Mouse (Mus musculus): Measurements from ENCODE around the gene Dpm2. TPM values are rescaled to one million over a fixed set of nuclear protein-coding genes. Genes with fewer than 3 reads are reported as not detected.

Dpm2 gene
- polyA plus RNA-seq (2012; ENCODE audit: low replicate concordance), result 5.0 and 7.4 TPM in 2 replicates

DNA sequence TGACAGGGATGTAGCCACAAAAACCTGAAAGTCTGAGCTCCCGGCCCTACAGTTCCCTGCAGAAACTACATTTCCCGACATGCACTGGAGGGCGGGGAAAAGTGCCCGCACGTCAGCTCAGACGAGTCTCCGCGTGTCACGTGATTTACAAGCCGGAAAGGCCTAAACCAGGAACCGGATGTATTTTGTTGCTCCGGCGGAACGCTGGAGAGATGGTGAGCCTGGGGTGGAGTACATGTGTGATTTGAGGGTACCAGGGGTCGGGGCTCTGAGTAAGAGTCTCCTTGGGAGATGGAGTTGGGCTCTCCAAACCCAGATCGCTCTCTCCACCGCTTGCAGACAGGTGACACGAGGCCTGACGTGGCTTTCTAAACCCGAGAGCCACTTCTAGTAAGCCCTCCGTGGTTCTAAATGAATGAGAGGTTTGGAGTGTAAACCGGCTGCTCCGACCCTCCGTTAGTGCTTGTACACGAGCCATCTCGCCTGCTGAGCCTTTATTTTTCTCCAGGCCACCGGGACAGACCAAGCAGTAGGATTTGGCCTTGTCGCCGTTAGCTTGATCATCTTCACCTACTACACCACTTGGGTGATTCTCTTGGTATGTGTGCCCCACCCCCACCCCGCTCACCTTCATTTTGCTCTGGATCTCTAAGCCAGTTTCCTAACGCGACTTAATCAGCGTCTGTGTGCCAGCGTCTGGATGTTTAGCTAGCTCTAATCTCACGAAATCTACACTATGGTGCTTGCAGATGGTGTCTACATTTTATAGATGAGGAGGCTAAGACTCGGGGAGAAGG, at the start of gene Dpm2:
Gene Dpm2, plus strand, starts transcription at position 161 of the 797 bp plus-strand sequence.

GRCm38 (mm10) chr2:32534733-32535471, 35.8 kb upstream of the Dpm2 start, which contains the start of gene Fam102a:
TSS of gene Fam102a (plus strand) at chr2:32535332.

DNA sequence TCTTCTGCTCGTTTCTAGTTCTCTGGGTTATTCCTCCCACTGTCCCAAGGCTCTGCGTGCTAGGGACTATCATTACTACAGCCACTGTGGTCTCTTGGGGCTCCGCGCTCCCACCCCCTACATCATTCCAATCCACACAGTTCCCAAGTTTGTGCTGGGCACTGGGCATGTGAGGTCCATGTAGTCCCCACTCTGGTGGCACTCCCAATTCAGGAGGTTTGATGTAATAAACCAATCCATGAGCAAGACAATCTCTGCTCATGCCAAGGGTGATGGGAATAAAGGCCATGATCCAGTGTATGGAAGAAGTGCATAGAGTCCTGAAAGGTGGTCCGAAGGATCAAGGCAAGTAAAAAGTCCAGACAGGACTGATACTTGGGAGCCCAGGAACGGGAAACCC, 3.8 kb downstream of the Dpm2 start, which contains the start of gene Pip5kl1:
Gene Pip5kl1, plus strand, starts transcription at position 301 of the 400 bp plus-strand sequence.

GRCm38 (mm10) chr2:32575586-32576160, 5.0 kb downstream of the Dpm2 start, which contains the start of gene 9430097D07Rik:
TSS of gene 9430097D07Rik (minus strand) at chr2:32575684.

GRCm38 (mm10) chr2:32586871-32587351, 16.3 kb downstream of the Dpm2 start, which contains the start of gene St6galnac4:
TSS of gene St6galnac4 (plus strand) at chr2:32587095.

DNA sequence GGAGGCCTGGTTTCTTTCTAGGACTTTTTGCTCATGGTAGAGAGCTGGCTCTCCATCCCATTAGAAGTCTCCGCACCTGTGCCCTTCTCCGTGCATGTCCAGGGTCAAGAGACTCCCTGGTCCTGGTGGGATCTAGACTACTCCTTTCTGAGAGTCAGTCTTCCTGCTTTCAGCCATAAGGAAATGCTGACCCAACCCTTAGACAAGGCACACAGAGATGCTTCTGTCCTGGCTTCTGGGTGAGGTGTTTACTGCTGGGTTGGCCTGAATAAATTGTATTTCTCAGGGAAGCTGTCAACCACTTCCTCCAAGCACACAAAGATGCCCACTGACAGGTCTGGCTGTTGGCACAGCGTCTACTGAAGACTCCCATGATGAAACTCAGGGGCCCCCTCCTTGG, 28.8 kb downstream of the Dpm2 start, which contains the start of gene St6galnac6:
Gene St6galnac6, plus strand, starts transcription at position 301 of the 400 bp plus-strand sequence.

GRCm38 (mm10) chr2:32621517-32621859, 50.8 kb downstream of the Dpm2 start, which contains the start of gene Ak1:
TSS of gene Ak1 (plus strand) at chr2:32621758.

Other genes starting within 250 kb of the Dpm2 start
- gene Ciz1, start 218.5 kb upstream of the Dpm2 start, polyA plus RNA-seq (2012; ENCODE audit: low replicate concordance), result 184 and 189 TPM in 2 replicates
- gene Dnm1, start 217.5 kb upstream of the Dpm2 start, polyA plus RNA-seq (2012; ENCODE audit: low replicate concordance), result 1.1 and 1.2 TPM in 2 replicates
- 140 and 176 TPM in 2 replicates for gene 1110008P14Rik, start 188.9 kb upstream of the Dpm2 start, polyA plus RNA-seq (2012; ENCODE audit: low replicate concordance)
- gene Lcn2, start 182.6 kb upstream of the Dpm2 start, polyA plus RNA-seq (2012; ENCODE audit: low replicate concordance), result 9.3 and 10.4 TPM in 2 replicates
- gene Ptges2, start 175.0 kb upstream of the Dpm2 start, polyA plus RNA-seq (2012; ENCODE audit: low replicate concordance), result 6.3 and 10.6 TPM in 2 replicates
- gene Naif1, start 120.4 kb upstream of the Dpm2 start, polyA plus RNA-seq (2012; ENCODE audit: low replicate concordance), result 6.0 and 8.3 TPM in 2 replicates
- 15.3 and 20.4 TPM in 2 replicates for gene Slc25a25, start 119.4 kb upstream of the Dpm2 start, polyA plus RNA-seq (2012; ENCODE audit: low replicate concordance)
- gene Fam102a, start 35.5 kb upstream of the Dpm2 start, polyA plus RNA-seq (2012; ENCODE audit: low replicate concordance), result 23.3 and 36.8 TPM in 2 replicates
- gene Pip5kl1, start 3.9 kb downstream of the Dpm2 start, polyA plus RNA-seq (2012; ENCODE audit: low replicate concordance), result 0.31 and 1.0 TPM in 2 replicates
- gene 9430097D07Rik, start 4.8 kb downstream of the Dpm2 start, polyA plus RNA-seq (2012; ENCODE audit: low replicate concordance), result not detected in 2 replicates
- gene St6galnac4, start 16.2 kb downstream of the Dpm2 start, polyA plus RNA-seq (2012; ENCODE audit: low replicate concordance), result 41.1 and 44.9 TPM in 2 replicates
- gene St6galnac6, start 28.9 kb downstream of the Dpm2 start, polyA plus RNA-seq (2012; ENCODE audit: low replicate concordance), result 39.1 and 52.2 TPM in 2 replicates
- 1.6 and 2.2 TPM in 2 replicates for gene Ak1, start 50.9 kb downstream of the Dpm2 start, polyA plus RNA-seq (2012; ENCODE audit: low replicate concordance)
- 89.9 and 110 TPM in 2 replicates for gene Eng, start 75.7 kb downstream of the Dpm2 start, polyA plus RNA-seq (2012; ENCODE audit: low replicate concordance)
- 258 and 389 TPM in 2 replicates for gene Fpgs, start 133.3 kb downstream of the Dpm2 start, polyA plus RNA-seq (2012; ENCODE audit: low replicate concordance)
- 38.8 and 118 TPM in 2 replicates for gene Cdk9, start 142.2 kb downstream of the Dpm2 start, polyA plus RNA-seq (2012; ENCODE audit: low replicate concordance)
- gene Sh2d3c, start 150.2 kb downstream of the Dpm2 start, polyA plus RNA-seq (2012; ENCODE audit: low replicate concordance), result 29.1 and 30.6 TPM in 2 replicates
- gene 6330409D20Rik, start 170.2 kb downstream of the Dpm2 start, polyA plus RNA-seq (2012; ENCODE audit: low replicate concordance), result not detected in 2 replicates
- gene Tor2a, start 186.4 kb downstream of the Dpm2 start, polyA plus RNA-seq (2012; ENCODE audit: low replicate concordance), result 43.2 and 120 TPM in 2 replicates
- gene Ttc16, start 204.8 kb downstream of the Dpm2 start, polyA plus RNA-seq (2012; ENCODE audit: low replicate concordance), result 0.10 and 0.16 TPM in 2 replicates
- gene Ptrh1, start 204.9 kb downstream of the Dpm2 start, polyA plus RNA-seq (2012; ENCODE audit: low replicate concordance), result 6.5 and 19.0 TPM in 2 replicates
- not detected in 2 replicates for gene Cfap157, start 213.6 kb downstream of the Dpm2 start, polyA plus RNA-seq (2012; ENCODE audit: low replicate concordance)

Data from leukemia stem cell, adult 10-12 weeks (primary cell).